Mouse (Mus musculus) lung, adult 2 months (tissue): ENCODE measurements around the gene Icmt.

Experiments used
- CTCF ChIP-seq: fragments of 200-500 bp; IDR thresholded peaks from 2 replicates; pipeline ENCODE4 v1.5.1; 2011; ENCODE audit warnings: mild to moderate bottlenecking, low read length, control low read depth; ENCODE audit not compliant: insufficient read depth
- POLR2A ChIP-seq: fragments of 200-500 bp; IDR thresholded peaks from 2 replicates; pipeline ENCODE4 v1.6.1; 2011; ENCODE audit warnings: low read depth, mild to moderate bottlenecking, control low read depth, low read length, borderline replicate concordance; ENCODE audit errors: extremely low read depth

DNA sequence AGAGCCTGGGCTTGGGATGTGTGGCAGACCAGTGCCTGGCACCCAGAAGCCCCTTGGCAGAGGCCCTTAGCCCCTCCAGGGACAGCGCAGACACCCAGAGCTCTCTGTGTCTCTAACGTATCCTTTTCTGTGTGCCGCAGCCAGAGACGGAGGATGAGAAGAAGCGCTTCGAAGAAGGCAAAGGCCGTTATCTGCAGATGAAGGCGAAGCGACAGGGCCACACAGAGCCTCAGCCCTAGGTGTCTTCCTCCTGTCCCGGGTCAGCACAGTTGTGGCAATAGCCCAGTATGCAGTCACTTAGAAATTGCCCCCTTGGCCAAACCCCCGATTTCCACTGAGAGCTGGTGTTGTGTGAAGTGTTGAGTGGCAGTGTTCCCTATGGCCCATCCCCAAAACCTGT, 25.7 kb upstream of the Icmt start:
- TF ChIP-seq POLR2A (no peak), CTCF (no peak)
